Mouse (Mus musculus) cerebellum, postnatal 4 days (tissue): ENCODE data around the gene Sim2.

Experiments
- DNase-seq, 2 experiments: peaks; one replicate each; pipeline ENCODE4 v3.0.0; 2022; ENCODE audit warnings: low spot score in 2 of 2, mixed read lengths in 1 of 2

The Sim2 gene

GRCm38 (mm10) chr16:94078318-94079074, 6.2 kb upstream of the Sim2 start:
- no peak for DNase-seq

- DNase-seq: no peak
Observed at GRCm38 (mm10) chr16:94079075-94079855, 5.5 kb upstream of the Sim2 start.

GRCm38 (mm10) chr16:94079856-94080555, 4.7 kb upstream of the Sim2 start:
- DNase-seq: no peak

GRCm38 (mm10) chr16:94081596-94081995, 3.1 kb upstream of the Sim2 start:
- no peak for DNase-seq

GRCm38 (mm10) chr16:94081996-94082708, 2.6 kb upstream of the Sim2 start:
- DNase-seq: no peak

- DNase-seq: no peak
Observed at GRCm38 (mm10) chr16:94082960-94083847, 1.5 kb upstream of the Sim2 start.

GRCm38 (mm10) chr16:94083848-94084525, 744 bp upstream of the Sim2 start:
- no peak for DNase-seq

- DNase-seq: no peak
Observed at GRCm38 (mm10) chr16:94085603-94086285, 1.0 kb downstream of the Sim2 start.

GRCm38 (mm10) chr16:94086701-94087569, 2.2 kb downstream of the Sim2 start:
- DNase-seq: no peak

- DNase-seq: no peak
Observed at GRCm38 (mm10) chr16:94087570-94088225, 3.0 kb downstream of the Sim2 start.

- no peak for DNase-seq
Observed at GRCm38 (mm10) chr16:94088226-94088748, 3.6 kb downstream of the Sim2 start.

- no peak for DNase-seq
Observed at GRCm38 (mm10) chr16:94088819-94089692, 4.3 kb downstream of the Sim2 start.

- DNase-seq: no peak
Observed at GRCm38 (mm10) chr16:94092511-94093150, 7.9 kb downstream of the Sim2 start.

- DNase-seq: no peak
Observed at GRCm38 (mm10) chr16:94093151-94093863, 8.6 kb downstream of the Sim2 start.

- DNase-seq: no peak
Observed at GRCm38 (mm10) chr16:94094251-94095108, 9.7 kb downstream of the Sim2 start.
